Mouse (Mus musculus) left cerebral cortex, postnatal 36 days (tissue): ENCODE results near the gene Mthfd1l. TPM values are rescaled to one million over a fixed set of nuclear protein-coding genes. Genes with fewer than 3 reads are reported as not detected.
"Not testable (repeated sequence)": the region's sequence is repeated elsewhere in the genome, so short reads cannot be mapped to it uniquely, and the experiment has no call there.

Experiments
- DNase-seq, 2 experiments: peaks; one replicate each; pipeline ENCODE4 v3.0.0; 2021 to 2022; ENCODE audit warnings: low spot score in 2 of 2, mixed read lengths in 1 of 2
- intact Hi-C: fragments of 180-260 bp; cut with DNase I; formaldehyde crosslinking; loops from one replicate; pipeline ENCODE4 v1.15.1; 2025
- total RNA-seq, 2 experiments: library from RNA; stranded (reverse); gene quantifications; 2 replicates each; pipeline ENCODE4 v1.2.3; 2021

Mthfd1l gene
- total RNA-seq, 2 experiments from 2014 or later, result 12.3 to 13.0 TPM

GRCm38 (mm10) chr10:4107661-4108338 is 134.9 kb downstream of the Mthfd1l start:
- DNase-seq, result no peak
- intact Hi-C loops, result no loop called here

DNA sequence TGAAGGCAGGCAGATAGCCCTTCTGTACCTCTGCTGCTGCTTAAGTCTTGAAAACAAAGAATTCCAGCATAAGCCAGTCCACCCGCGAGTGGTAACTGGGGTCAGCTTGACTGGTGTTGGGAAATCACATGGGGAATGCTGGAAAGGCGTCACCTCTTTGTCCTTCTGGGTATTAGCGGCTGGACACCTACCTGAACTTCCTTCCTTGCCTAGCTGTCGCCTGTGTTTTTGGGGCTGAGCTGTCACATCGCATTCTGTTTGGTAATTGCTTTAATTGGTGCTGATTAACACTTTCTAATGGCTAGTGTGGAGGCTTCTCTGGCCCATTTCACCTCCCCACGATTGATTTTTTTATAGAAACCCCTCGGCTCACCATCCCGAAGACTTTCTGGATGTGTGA is 135.5 kb downstream of the Mthfd1l start:
- DNase-seq, result no peak
- intact Hi-C loops, result no loop called here

DNA sequence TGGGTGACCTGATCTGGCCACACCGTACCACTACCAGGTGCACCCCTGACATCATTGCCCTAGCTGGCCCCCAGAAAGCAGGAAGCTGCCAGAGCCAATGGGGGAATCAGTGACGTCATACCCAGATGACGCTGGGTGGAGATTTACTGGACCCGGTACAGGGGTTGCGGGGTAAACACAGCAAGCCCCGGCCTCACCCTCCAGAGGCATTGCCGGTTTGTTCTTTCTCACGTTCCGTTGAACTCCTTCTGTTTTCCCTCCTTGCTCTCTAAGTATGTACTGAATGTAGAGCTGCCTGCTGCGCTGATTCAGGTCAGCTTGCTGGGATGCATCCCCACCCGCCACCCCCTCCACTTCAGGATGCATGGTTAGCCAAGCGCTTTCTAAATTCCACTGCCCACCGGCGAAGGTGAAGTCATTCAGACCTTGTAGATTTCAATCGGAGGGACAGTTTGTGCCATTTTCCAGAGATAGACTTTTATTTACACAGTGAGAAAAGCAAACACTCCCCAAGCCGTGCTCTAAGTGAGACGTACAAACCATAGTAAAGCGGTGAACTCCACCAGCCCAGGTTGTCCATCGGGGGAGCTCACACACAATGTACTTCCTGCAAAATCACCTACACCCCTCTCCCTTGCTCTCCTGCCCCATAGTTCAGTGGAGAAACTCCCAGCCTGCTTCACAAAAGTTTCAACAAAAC is 138.3 kb downstream of the Mthfd1l start:
- intact Hi-C loops, result no loop called here
- DNase-seq, result no peak

- DNase-seq, result no peak
- intact Hi-C loops, result no loop called here
Measured at GRCm38 (mm10) chr10:4111795-4112139, 138.8 kb downstream of the Mthfd1l start.

DNA sequence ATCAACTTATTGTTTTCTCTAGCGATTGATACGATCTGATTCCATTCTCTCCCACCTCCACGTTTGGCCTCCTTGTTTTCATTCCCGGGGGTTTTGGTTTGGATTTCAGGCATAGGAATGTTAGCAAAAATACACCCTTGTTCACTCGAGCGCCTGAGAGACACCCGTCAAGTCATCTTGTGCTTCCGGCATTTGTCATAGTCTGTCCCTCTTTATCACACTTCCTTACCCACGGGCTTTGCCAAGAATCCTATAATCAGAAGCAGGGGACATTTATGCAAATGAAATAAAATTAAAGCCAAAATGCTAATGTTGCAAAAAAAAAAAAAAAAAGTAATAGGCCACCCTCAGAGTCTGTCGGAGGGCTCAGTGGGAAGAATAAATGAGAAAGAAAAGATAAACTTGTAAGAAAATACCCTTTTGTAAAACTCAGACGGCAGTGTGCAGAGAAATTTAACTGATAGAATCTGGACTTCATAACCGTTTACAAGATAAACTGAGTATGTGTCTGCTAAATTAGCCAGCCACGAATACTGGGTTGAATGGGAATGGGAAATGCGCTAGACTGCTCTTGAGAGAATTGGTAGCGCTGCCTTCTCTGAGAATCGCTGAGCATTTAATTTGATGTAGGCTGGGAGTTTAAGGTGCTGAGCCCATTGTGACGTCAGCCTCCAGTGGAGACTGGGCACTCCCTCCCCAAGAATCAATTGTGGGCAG is 139.9 kb downstream of the Mthfd1l start:
- intact Hi-C loops, result no loop called here

GRCm38 (mm10) chr10:4113328-4113658 is 140.4 kb downstream of the Mthfd1l start:
- DNase-seq, result peak; percentile 43 to 50
- intact Hi-C loops, result no loop called here

More for the DNA sequence above, 139.9 kb downstream of the Mthfd1l start:
- DNase-seq, result no peak

- intact Hi-C loops, result no loop called here
Measured at GRCm38 (mm10) chr10:4116653-4117052, 143.7 kb downstream of the Mthfd1l start.

DNA sequence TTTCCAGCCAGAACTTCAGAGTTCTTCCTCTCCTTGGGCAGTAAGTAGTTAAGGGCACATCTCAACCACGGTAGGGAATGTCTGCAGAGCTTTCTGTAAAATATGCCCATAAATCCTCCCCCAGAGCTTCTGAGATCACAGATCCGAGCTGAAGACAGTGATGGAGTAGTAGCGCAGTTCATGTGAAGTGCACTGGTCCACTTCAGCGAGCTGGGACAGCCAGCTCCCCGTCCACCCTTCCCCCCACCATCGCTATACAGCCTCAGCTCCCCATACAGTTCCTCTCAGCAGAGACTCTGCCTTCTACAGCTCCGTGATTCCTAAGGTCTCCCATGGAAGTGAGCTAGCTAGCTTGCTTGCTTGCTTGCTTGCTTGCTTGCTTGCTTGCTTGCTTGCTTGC is 144.2 kb downstream of the Mthfd1l start:
- intact Hi-C loops, result no loop called here
- DNase-seq, result no peak

More at GRCm38 (mm10) chr10:4116653-4117052, 143.7 kb downstream of the Mthfd1l start:
- DNase-seq, result no peak

- DNase-seq, result no peak
- intact Hi-C loops, result no loop called here
Measured at GRCm38 (mm10) chr10:4119287-4119686, 146.4 kb downstream of the Mthfd1l start.

GRCm38 (mm10) chr10:4120708-4121107 is 147.8 kb downstream of the Mthfd1l start:
- DNase-seq, result no peak
- intact Hi-C loops, result no loop called here

GRCm38 (mm10) chr10:4121197-4121596 is 148.3 kb downstream of the Mthfd1l start:
- intact Hi-C loops, result no loop called here

DNA sequence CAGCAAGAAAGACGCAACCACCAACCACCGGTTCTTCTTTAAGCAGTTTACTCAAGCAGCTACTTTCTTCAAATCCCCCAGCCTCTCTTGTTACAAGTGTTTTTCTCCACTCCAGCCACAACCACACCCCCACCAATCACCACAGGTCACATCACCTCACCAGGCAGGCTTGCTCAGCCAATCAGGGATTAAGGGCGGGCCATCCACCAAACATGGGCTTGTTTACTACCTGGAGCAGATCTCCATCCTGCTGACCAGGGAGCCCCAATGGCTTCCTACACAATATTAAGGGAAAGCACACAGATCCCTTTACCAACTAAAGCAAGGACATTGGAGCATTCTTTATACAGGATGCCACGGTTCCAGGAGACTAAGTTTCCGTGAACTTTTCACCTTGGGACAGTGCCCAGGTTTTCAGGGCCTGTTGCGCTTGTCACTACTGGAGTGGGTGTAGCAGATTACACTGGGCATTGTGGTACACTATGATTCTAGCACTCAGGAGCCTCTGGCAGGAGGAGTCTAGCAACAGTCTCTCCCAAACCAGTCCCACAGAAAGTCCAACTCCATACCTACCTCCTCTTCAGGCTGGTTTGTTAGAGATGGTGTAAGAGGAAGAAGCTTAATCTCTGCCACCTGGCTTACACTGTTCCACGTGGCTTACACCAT is 150.5 kb downstream of the Mthfd1l start:
- DNase-seq, intact Hi-C loops: not testable (repeated sequence)

More at GRCm38 (mm10) chr10:4121197-4121596, 148.3 kb downstream of the Mthfd1l start:
- no peak for DNase-seq

GRCm38 (mm10) chr10:4124148-4124547 is 151.2 kb downstream of the Mthfd1l start:
- intact Hi-C loops, result no loop called here

GRCm38 (mm10) chr10:4125232-4125631 is 152.3 kb downstream of the Mthfd1l start:
- intact Hi-C loops, result no loop called here

More at GRCm38 (mm10) chr10:4124148-4124547, 151.2 kb downstream of the Mthfd1l start:
- DNase-seq, result no peak

DNA sequence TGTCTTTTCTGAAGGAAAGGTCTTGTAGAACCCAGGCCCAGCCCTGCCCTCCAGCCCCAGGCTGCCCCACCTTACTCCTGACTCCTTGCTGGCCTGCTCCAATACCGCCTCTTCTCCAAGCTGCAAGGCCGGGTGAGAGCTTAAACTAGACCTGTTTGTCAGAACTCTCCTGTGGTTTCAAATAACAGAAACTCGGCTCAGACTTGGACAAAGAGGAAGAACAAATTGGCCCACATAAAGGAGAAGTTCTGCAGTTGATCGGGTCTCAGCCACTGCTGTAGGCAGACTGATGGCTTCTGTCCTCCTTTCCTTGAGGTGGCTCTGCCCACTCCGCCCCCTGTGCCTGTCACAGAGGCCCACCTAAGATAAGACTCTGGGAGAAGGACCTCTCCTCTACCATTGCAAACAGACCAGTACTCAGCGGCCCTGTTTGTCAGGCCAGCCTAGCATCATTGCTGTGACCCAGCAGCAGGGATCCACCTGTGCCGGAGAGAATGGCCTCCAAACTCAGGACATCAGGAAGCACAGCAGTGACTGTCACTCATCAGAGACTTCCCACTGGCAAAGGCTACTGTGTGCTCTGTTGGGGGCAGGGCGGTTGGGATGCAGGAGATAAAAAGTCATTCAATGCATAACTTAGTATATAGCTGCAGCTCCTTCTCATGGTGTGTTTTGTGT is 153.6 kb downstream of the Mthfd1l start:
- no peak for DNase-seq
- intact Hi-C loops, result no loop called here

More at GRCm38 (mm10) chr10:4125232-4125631, 152.3 kb downstream of the Mthfd1l start:
- DNase-seq, result no peak

GRCm38 (mm10) chr10:4128411-4128810 is 155.5 kb downstream of the Mthfd1l start:
- intact Hi-C loops, result no loop called here
- DNase-seq, result no peak

- DNase-seq, result no peak
- intact Hi-C loops, result no loop called here
Measured at GRCm38 (mm10) chr10:4128915-4129314, 156.0 kb downstream of the Mthfd1l start.

DNA sequence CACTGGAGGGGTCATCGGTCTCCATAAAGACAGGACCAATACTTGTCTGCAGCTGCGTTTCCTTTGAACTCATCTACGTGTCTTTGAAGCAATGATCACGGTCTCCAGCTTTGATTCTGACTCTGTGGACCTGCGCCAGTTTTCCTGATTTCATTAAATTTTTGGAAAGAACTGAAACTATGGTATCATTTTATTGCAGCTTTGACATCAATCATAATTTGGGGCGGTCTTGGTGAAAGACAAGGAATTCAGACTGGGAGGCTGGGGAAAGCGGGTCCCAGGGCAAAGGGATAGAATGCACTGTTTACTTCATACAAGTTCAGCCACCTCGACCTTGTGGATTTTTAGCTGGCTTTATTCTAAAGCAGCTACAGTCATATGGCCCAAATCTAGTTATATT is 156.5 kb downstream of the Mthfd1l start:
- no peak for DNase-seq

GRCm38 (mm10) chr10:4130034-4130607 is 157.2 kb downstream of the Mthfd1l start:
- intact Hi-C loops, result no loop called here
- DNase-seq, result no peak

More for the DNA sequence above, 156.5 kb downstream of the Mthfd1l start:
- intact Hi-C loops, result no loop called here
